ENCODE assay signal across 9 mouse cellular contexts in the genomic region with DNA sequence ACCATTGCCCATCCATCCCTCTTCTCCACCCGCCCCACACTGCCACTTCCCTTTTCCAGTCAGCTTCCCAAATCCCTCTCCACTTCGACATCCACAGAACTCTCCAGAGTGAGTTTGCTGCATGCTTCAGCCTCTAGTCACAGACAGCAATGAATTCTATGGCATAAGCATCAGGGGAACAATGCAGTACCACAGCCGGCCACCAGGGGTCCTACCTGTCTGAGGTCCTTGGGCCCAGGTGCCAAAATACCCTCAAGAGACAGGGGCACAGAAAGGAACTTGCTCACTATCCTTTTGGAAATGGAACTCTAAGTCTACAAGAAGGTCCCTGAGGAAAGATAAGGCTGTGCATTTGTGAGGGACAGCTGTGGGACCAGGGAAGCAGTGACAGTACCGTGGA.
DNase-seq lines count a peak whose midpoint lies in the region; ATAC-seq and TF ChIP-seq lines count a peak whose summit lies in the region.
"Had no signal": no experiment of that assay in that cellular context is flagged by ENCODE, and none has a peak within 500 bp of the region (broad histone marks: within the 10 kb centered on the region; RNA-seq: fewer than 3 reads in every experiment).

No protein-coding gene starts in this region.

- H3K4me1 ChIP-seq in embryonic facial prominence, embryonic 10.5 days = peaks cover 11% of the 10 kb centered on the region
- H3K4me1 ChIP-seq in lung, adult 2 months (ENCODE audit: control insufficient read depth, insufficient read depth, low read length) = no peaks in the 10 kb centered on the region

- TF ChIP-seq CTCF in lung, adult 2 months (IDR thresholded peaks at IDR 0.05; ENCODE audit: insufficient read depth, low read length) = peak; percentile 77

- WGBS in embryonic facial prominence, embryonic 10.5 days = 33% methylated on average over 4 of the region's 4 CpGs
- WGBS in lung, adult 2 months = 32% methylated on average over 4 of the region's 4 CpGs

- no peak overlapping the region for H3K27ac ChIP-seq in embryonic facial prominence, embryonic 10.5 days (replicated peaks)
- H3K27ac ChIP-seq: neural tube, embryonic 13.5 days had no signal

- ATAC-seq in monocyte, adult 5-6 weeks (replicated peaks; ENCODE audit: insufficient number of reproducible peaks, low FRiP score, low TSS enrichment, poor library complexity, severe bottlenecking) = no peak

- no peak for TF ChIP-seq POLR2A in lung, adult 2 months (IDR thresholded peaks at IDR 0.05; ENCODE audit: borderline replicate concordance, extremely low read depth, low read depth, low read length)

- no peak overlapping the region for H3K4me3 ChIP-seq in embryonic facial prominence, embryonic 10.5 days
- no peak overlapping the region for H3K4me3 ChIP-seq in lung, adult 2 months (replicated peaks; ENCODE audit: extremely low read depth, low read depth, low read length)
- H3K4me3 ChIP-seq: neural tube, embryonic 13.5 days had no signal

- peak; percentile 71 for DNase-seq in layer of hippocampus, adult 11-12 months (ENCODE audit: low spot score)
- DNase-seq in layer of hippocampus, adult 9-11 months = no peak
- DNase-seq in adrenal gland, postnatal 25 days = peak; percentile 72
- DNase-seq in embryonic facial prominence, embryonic 10.5 days (ENCODE audit: low spot score) = peak; percentile 76
- DNase-seq in kidney, adult 9 months = peak; percentile 61
- peak; percentile 60 for DNase-seq in lung, adult 2 months
- peak; percentile 69 for DNase-seq in right cerebral cortex, postnatal 4 days

- H3K36me3 ChIP-seq in embryonic facial prominence, embryonic 10.5 days (replicated peaks) = no peaks in the 10 kb centered on the region
- H3K36me3 ChIP-seq: neural tube, embryonic 13.5 days had no signal

- H3K27me3 ChIP-seq in embryonic facial prominence, embryonic 10.5 days (replicated peaks; ENCODE audit: low read depth, poor library complexity, severe bottlenecking) = peaks cover 6% of the 10 kb centered on the region; the same call in 1 of the 2 replicates
- H3K27me3 ChIP-seq: neural tube, embryonic 13.5 days had no signal

- H3K9me3 ChIP-seq in embryonic facial prominence, embryonic 10.5 days = no peaks in the 10 kb centered on the region
- H3K9me3 ChIP-seq: neural tube, embryonic 13.5 days had no signal
